Mouse (Mus musculus): Measurements from ENCODE around the gene Cds1. TPM values are rescaled to one million over a fixed set of nuclear protein-coding genes. Genes with fewer than 3 reads are reported as not detected.

Gene Cds1
- total and polyA plus RNA-seq, 3 experiments: 3.2 to 20.9 (median 17.3) TPM

- no peak for DNase-seq
- 84% methylated on average over 7 of the region's 7 CpGs for WGBS
- H3K36me3 ChIP-seq (ENCODE audit: control insufficient read depth, insufficient read depth, low read length): no peaks in the 10 kb centered on the region
These were observed 89.7 kb downstream of the Cds1 start for GRCm38 (mm10) chr5:101854667-101855066.

DNA sequence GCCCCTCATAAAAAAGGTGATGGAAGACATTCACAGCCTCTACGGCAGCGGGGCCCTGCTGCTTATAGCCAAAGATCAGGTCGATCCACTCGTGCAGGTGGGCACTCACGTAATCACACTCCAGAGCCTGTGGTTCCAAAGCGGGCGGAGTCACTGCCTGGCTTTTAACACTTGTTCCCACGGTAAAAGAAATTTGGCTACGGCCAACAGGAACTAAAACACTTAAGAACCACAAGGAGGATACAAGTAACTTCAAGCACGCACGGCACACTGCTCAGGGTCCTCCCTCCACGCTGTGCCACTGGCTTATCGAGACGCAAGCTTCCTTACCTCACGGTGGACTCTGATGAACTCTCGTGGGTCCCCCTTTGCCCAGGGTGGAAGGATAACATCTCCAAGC, 90.5 kb downstream of the Cds1 start:
- Histone ChIP-seq H3K9ac (ENCODE audit: low read depth, low read length) (no peak overlapping the region), H3K79me2 (replicated peaks; ENCODE audit: control insufficient read depth, insufficient read depth, low read length) (no peaks in the 10 kb centered on the region), H3K27me3 (ENCODE audit: control insufficient read depth, insufficient read depth, low read length) (no peaks in the 10 kb centered on the region), H3K27ac (no peak overlapping the region), H3K4me1 (ENCODE audit: control insufficient read depth, insufficient read depth, low read length) (no peaks in the 10 kb centered on the region), H3K4me3 (no peak overlapping the region), H3K36me3 (ENCODE audit: control insufficient read depth, insufficient read depth, low read length) (no peaks in the 10 kb centered on the region)
- intact Hi-C loops (cut with DNase I): no loop called here
- no peak for DNase-seq
- WGBS: 95% methylated on average over 16 of the region's 16 CpGs
- no peak for TF ChIP-seq POLR2A (IDR thresholded peaks at IDR 0.05; ENCODE audit: insufficient read depth, low read depth, low read length)
- TF ChIP-seq CTCF (IDR thresholded peaks at IDR 0.05): no peak
- no peak for TF ChIP-seq EP300 (IDR thresholded peaks at IDR 0.05; ENCODE audit: insufficient read depth, low read depth, low read length)

More at GRCm38 (mm10) chr5:101854667-101855066, 89.7 kb downstream of the Cds1 start:
- TF ChIP-seq EP300 (IDR thresholded peaks at IDR 0.05; ENCODE audit: insufficient read depth, low read depth, low read length): no peak
- peak; percentile 21; the same call in 1 of the 2 replicates for TF ChIP-seq CTCF (IDR thresholded peaks at IDR 0.05)
- no peaks in the 10 kb centered on the region for H3K79me2 ChIP-seq (replicated peaks; ENCODE audit: control insufficient read depth, insufficient read depth, low read length)
- intact Hi-C loops (cut with DNase I): no loop called here
- H3K27ac ChIP-seq: no peak overlapping the region
- no peak overlapping the region for H3K9ac ChIP-seq (ENCODE audit: low read depth, low read length)
- H3K4me3 ChIP-seq: no peak overlapping the region
- no peaks in the 10 kb centered on the region for H3K27me3 ChIP-seq (ENCODE audit: control insufficient read depth, insufficient read depth, low read length)
- H3K4me1 ChIP-seq (ENCODE audit: control insufficient read depth, insufficient read depth, low read length): no peaks in the 10 kb centered on the region

DNA sequence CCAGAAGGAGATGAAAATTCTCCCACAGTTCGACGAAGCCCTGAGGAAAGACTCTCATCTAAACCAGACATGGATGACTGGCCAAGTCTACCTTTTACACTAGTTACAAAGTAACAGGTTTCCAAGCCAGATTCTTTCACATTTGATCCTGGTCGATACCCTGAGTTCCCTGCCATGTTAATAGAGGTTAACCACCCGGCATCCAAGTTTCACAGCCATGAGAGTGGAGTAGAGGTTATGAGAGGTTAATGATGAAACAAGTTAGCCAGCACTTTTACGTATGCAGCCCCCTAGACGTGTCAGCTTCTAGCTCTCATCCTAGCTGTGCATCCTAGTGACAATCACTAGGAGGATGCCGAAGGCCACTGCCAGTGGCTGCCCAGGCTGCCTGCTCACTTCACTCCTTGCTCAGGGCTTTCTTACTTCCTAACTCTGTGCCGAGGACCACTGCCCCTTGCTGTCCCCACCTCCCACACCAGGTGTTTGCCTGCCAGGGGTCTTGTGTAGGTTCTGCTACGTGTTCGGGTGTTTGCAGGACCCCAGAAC, 94.0 kb downstream of the Cds1 start:
- H3K4me1 ChIP-seq (ENCODE audit: control insufficient read depth, insufficient read depth, low read length): no peaks in the 10 kb centered on the region
- H3K27me3 ChIP-seq (ENCODE audit: control insufficient read depth, insufficient read depth, low read length): no peaks in the 10 kb centered on the region
- no peak overlapping the region for H3K27ac ChIP-seq
- H3K36me3 ChIP-seq (ENCODE audit: control insufficient read depth, insufficient read depth, low read length): no peaks in the 10 kb centered on the region
- intact Hi-C loops (cut with DNase I): no loop called here
- no peak overlapping the region for H3K4me3 ChIP-seq
- no peak for TF ChIP-seq POLR2A (IDR thresholded peaks at IDR 0.05; ENCODE audit: insufficient read depth, low read depth, low read length)
- no peaks in the 10 kb centered on the region for H3K79me2 ChIP-seq (replicated peaks; ENCODE audit: control insufficient read depth, insufficient read depth, low read length)
- WGBS: 94% methylated on average over 10 of the region's 10 CpGs
- DNase-seq: no peak
- H3K9ac ChIP-seq (ENCODE audit: low read depth, low read length): no peak overlapping the region

DNA sequence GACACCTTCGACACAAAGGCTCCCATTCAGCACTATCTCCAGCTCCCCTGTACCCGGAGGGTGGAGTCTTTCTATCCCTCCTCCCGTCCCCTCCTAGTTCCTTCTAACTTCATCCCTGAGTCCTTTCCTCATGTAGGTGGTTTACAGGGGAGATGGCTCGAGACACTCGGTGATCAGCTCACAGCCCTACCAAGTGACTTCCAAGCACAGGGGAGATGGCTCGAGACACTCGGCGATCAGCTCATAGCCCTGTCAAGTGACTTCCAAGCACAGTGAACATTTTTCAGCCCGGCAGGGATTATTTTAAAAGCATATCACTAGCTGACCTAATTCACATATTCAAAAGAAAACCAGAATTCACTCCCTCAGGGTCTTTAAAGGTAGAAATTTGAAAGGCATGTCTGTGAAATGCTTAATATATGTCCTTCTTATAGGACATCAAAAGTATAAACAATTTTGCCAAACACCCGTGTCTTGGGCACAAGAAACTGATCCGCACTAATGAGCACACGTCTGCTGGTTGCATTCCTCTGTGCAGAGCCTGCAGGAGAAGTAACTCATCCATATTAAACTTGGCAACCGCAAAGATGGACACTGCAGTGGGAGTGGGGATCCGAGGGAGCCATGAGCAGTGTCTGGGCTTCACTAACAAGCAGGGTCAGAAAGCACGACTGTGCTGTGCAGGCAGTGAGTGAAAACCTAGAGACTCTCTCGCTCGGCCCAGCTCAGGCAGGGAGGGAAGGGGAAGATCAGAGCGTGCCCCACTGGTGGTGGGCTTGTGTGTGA, 97.0 kb downstream of the Cds1 start:
- no peaks in the 10 kb centered on the region for H3K79me2 ChIP-seq (replicated peaks; ENCODE audit: control insufficient read depth, insufficient read depth, low read length)
- H3K27me3 ChIP-seq (ENCODE audit: control insufficient read depth, insufficient read depth, low read length): no peaks in the 10 kb centered on the region
- intact Hi-C loops (cut with DNase I): no loop called here
- no peak for TF ChIP-seq CTCF (IDR thresholded peaks at IDR 0.05)
- TF ChIP-seq POLR2A (IDR thresholded peaks at IDR 0.05; ENCODE audit: insufficient read depth, low read depth, low read length): no peak
- no peak for TF ChIP-seq EP300 (IDR thresholded peaks at IDR 0.05; ENCODE audit: insufficient read depth, low read depth, low read length)
- no peak overlapping the region for H3K27ac ChIP-seq
- 90% methylated on average over 18 of the region's 18 CpGs for WGBS
- no peak for DNase-seq
- no peaks in the 10 kb centered on the region; the same call in 1 of the 2 replicates for H3K36me3 ChIP-seq (ENCODE audit: control insufficient read depth, insufficient read depth, low read length)
- no peak overlapping the region for H3K9ac ChIP-seq (ENCODE audit: low read depth, low read length)
- H3K4me3 ChIP-seq: no peak overlapping the region
- H3K4me1 ChIP-seq (ENCODE audit: control insufficient read depth, insufficient read depth, low read length): no peaks in the 10 kb centered on the region

DNA sequence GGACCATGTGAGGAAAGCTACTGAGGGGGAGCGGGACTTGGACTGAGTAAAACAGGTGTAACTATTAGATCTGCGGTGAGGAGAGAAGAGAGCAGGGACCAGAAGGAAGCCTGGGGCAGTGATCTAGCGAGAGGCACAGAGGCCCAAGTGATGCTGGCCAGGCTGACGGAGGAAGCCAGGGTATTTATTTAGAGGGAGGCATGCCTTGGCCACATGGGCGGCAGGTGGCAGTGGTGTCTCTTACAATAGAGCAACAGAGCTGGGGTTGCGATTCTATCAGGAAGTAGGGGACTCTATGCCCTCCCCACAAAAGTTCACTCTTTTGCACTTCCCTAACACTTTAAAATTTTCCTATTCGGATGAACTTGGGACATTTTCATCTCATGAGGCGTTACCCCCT, 97.7 kb downstream of the Cds1 start:
- WGBS: 87% methylated on average over 8 of the region's 8 CpGs
- Histone ChIP-seq H3K79me2 (replicated peaks; ENCODE audit: control insufficient read depth, insufficient read depth, low read length) (no peaks in the 10 kb centered on the region), H3K27ac (no peak overlapping the region), H3K4me3 (no peak overlapping the region), H3K9ac (ENCODE audit: low read depth, low read length) (no peak overlapping the region), H3K27me3 (ENCODE audit: control insufficient read depth, insufficient read depth, low read length) (no peaks in the 10 kb centered on the region), H3K4me1 (ENCODE audit: control insufficient read depth, insufficient read depth, low read length) (no peaks in the 10 kb centered on the region), H3K36me3 (ENCODE audit: control insufficient read depth, insufficient read depth, low read length) (no peaks in the 10 kb centered on the region; the same call in 1 of the 2 replicates)
- no peak for DNase-seq
- TF ChIP-seq EP300 (IDR thresholded peaks at IDR 0.05; ENCODE audit: insufficient read depth, low read depth, low read length): no peak
- no peak for TF ChIP-seq POLR2A (IDR thresholded peaks at IDR 0.05; ENCODE audit: insufficient read depth, low read depth, low read length)
- intact Hi-C loops (cut with DNase I): no loop called here

DNA sequence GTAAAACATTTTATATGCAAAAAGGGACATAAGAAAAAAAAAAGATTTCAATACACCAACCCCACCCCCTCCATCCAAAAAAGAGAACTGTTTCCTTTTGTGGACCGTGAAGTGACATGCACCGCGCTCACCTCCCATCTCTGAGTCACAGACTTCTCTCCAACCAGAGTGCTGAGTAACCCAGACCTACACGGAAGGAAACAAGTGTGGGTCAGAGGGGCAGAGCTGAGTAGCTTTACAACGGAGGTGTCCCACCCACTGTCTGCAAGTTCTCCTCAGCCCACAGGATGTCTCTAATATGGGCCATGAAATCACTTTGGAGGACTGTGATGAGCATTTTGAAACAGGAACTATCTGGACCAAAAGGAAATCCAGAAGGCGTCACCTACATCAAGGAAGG, 99.0 kb downstream of the Cds1 start:
- intact Hi-C loops (cut with DNase I): no loop called here
- no peak for TF ChIP-seq CTCF (IDR thresholded peaks at IDR 0.05)
- TF ChIP-seq EP300 (IDR thresholded peaks at IDR 0.05; ENCODE audit: insufficient read depth, low read depth, low read length): no peak
- no peak for TF ChIP-seq POLR2A (IDR thresholded peaks at IDR 0.05; ENCODE audit: insufficient read depth, low read depth, low read length)
- Histone ChIP-seq H3K9ac (ENCODE audit: low read depth, low read length) (no peak overlapping the region), H3K4me3 (no peak overlapping the region), H3K4me1 (ENCODE audit: control insufficient read depth, insufficient read depth, low read length) (no peaks in the 10 kb centered on the region), H3K36me3 (ENCODE audit: control insufficient read depth, insufficient read depth, low read length) (no peaks in the 10 kb centered on the region; the same call in 1 of the 2 replicates), H3K79me2 (replicated peaks; ENCODE audit: control insufficient read depth, insufficient read depth, low read length) (no peaks in the 10 kb centered on the region), H3K27ac (no peak overlapping the region), H3K27me3 (ENCODE audit: control insufficient read depth, insufficient read depth, low read length) (no peaks in the 10 kb centered on the region)
- no peak for DNase-seq
- 71% methylated on average over 6 of the region's 6 CpGs for WGBS

Measured in heart, adult 2 months (tissue).